Mouse (Mus musculus) liver, embryonic 11.5 days (tissue): ENCODE results near the gene 3100002H09Rik. TPM values are rescaled to one million over a fixed set of nuclear protein-coding genes. Genes with fewer than 3 reads are reported as not detected.

Experiments
- ATAC-seq: fragments of 200-750 bp; cut with Nextera tagmentation; replicated peaks from 2 replicates; pipeline ENCODE4 v1.8.0; 2017; ENCODE audit warnings: moderate number of reproducible peaks, mild to moderate bottlenecking, moderate TSS enrichment, moderate library complexity; ENCODE audit not compliant: low FRiP score
- DNase-seq: peaks from one replicate; pipeline ENCODE4 v3.0.0-alpha.2; 2017; ENCODE audit warnings: low spot score
- H3K27ac ChIP-seq: fragments of 300-500 bp; sonication (generic); 2 replicates; pipeline ENCODE4 v1.5.1; 2014; ENCODE audit warnings: mild to moderate bottlenecking, low read depth, low read length, control low read depth
- H3K27me3 ChIP-seq: fragments of 300-500 bp; sonication (generic); replicated peaks from 2 replicates; pipeline ENCODE4 v1.6.1; 2014; ENCODE audit warnings: low read length, mixed read lengths; ENCODE audit not compliant: control insufficient read depth, insufficient read depth
- H3K36me3 ChIP-seq: fragments of 300-500 bp; sonication (generic); 2 replicates; pipeline ENCODE4 v1.6.1; 2014; ENCODE audit warnings: mild to moderate bottlenecking, low read length, moderate library complexity, mixed read lengths; ENCODE audit not compliant: control insufficient read depth, insufficient read depth
- H3K4me1 ChIP-seq: fragments of 300-500 bp; sonication (generic); replicated peaks from 2 replicates; pipeline ENCODE4 v1.6.1; 2014; ENCODE audit warnings: low read length, mixed read lengths; ENCODE audit not compliant: control insufficient read depth, insufficient read depth
- H3K4me2 ChIP-seq: fragments of 300-500 bp; sonication (generic); 2 replicates; pipeline ENCODE4 v1.6.1; 2014; ENCODE audit warnings: mild to moderate bottlenecking, control low read depth, moderate library complexity
- H3K4me3 ChIP-seq: fragments of 300-500 bp; sonication (generic); 2 replicates; pipeline ENCODE4 v1.5.1; 2014; ENCODE audit warnings: low read depth, low read length, control low read depth
- H3K9ac ChIP-seq: fragments of 300-500 bp; sonication (generic); 2 replicates; pipeline ENCODE4 v1.6.1; 2014; ENCODE audit warnings: low read depth, low read length, control low read depth
- H3K9me3 ChIP-seq: fragments of 300-500 bp; sonication (generic); 2 replicates; pipeline ENCODE4 v1.6.1; 2016; ENCODE audit warnings: low read length, inconsistent platforms, mixed read lengths; ENCODE audit not compliant: control insufficient read depth
- WGBS: fragments of 180-500 bp; shearing (Covaris S2); extraction: QIAGEN DNeasy Blood & Tissue Kit; methylation state at CpG from one replicate; pipeline ENCODE4 v1.1.7; 2014; 5-methylcytosine and 5-hydroxymethylcytosine counted together
- polyA plus RNA-seq: library from polyadenylated mRNA; unstranded; fragments of >200 nt; fragmentation: Nextera tagmentation; extraction: Ambion mirVana; gene quantifications from 2 replicates; pipeline ENCODE4 v1.2.1, GENCODE M21; 2014

3100002H09Rik gene
- polyA plus RNA-seq, 1 experiment from 2014 or later, result not detected

- DNase-seq (no peak), ATAC-seq (no peak)
- no peaks in the 10 kb centered on the region for H3K36me3 ChIP-seq
- no peaks in the 10 kb centered on the region for H3K4me1 ChIP-seq
- no peak overlapping the region for H3K27ac ChIP-seq
- no peak overlapping the region for H3K4me3 ChIP-seq
- no peaks in the 10 kb centered on the region for H3K27me3 ChIP-seq
- no peak overlapping the region for H3K4me2 ChIP-seq
- H3K9me3 ChIP-seq, result no peaks in the 10 kb centered on the region
- H3K9ac ChIP-seq, result no peak overlapping the region
- WGBS, result 82% methylated on average over 5 of the region's 5 CpGs
These were observed 12.0 kb upstream of the 3100002H09Rik start for GRCm38 (mm10) chr4:124622566-124622965.

DNA sequence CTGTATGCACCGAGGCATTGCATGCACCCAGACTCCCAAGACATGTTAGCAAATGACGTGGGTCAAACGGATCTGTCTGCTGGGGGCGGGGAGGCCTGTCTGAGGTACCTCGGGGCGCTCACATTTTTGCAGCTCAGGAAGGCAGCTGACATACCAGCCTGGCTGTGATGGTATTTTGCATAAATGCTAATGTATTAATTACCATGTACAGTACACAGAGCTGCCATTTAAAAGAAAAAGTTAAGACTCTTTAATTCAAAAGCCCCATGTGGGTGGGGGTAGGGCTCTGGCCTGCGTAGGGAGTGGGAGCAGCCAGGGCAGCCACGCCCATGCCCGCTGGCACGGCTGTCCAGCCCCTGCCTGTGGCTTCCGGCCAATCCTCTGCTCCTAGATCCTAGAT lies 10.8 kb upstream of the 3100002H09Rik start:
- Histone ChIP-seq H3K9ac (no peak overlapping the region), H3K27me3 (peaks cover 4% of the 10 kb centered on the region; the same call in 1 of the 2 replicates), H3K36me3 (no peaks in the 10 kb centered on the region), H3K9me3 (no peaks in the 10 kb centered on the region), H3K4me2 (no peak overlapping the region), H3K4me1 (no peaks in the 10 kb centered on the region), H3K27ac (no peak overlapping the region), H3K4me3 (no peak overlapping the region)
- ATAC-seq (no peak), DNase-seq (no peak)
- 68% methylated on average over 11 of the region's 11 CpGs for WGBS

DNA sequence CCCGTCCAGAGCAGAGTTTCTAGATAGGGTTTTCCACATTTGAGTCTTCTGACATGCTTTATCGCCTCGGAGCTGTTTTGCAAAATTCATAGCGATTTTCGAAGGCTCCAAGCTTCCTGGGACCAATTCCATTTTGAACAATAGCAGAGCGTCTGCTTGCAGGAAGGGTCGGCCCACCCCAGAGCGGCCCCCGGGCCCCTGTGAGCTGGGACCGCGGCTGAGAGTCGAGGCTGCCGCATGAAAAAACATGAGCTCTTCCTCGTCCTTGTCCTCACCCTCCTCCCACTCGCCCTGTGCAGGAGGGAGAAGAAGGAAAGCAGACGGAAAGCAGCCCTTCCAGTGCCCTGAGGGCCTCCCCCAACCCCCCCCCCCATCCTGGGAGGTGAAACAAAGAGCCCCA lies 8.0 kb upstream of the 3100002H09Rik start:
- no peak overlapping the region for H3K9ac ChIP-seq
- H3K4me1 ChIP-seq, result no peaks in the 10 kb centered on the region
- 14% methylated on average over 16 of the region's 16 CpGs for WGBS
- H3K27me3 ChIP-seq, result peaks cover 12% of the 10 kb centered on the region
- H3K4me2 ChIP-seq, result no peak overlapping the region; the same call in 1 of the 2 replicates
- ATAC-seq, result no peak
- H3K9me3 ChIP-seq, result no peaks in the 10 kb centered on the region
- no peak overlapping the region for H3K4me3 ChIP-seq
- DNase-seq, result no peak
- no peak overlapping the region for H3K27ac ChIP-seq
- H3K36me3 ChIP-seq, result no peaks in the 10 kb centered on the region

DNA sequence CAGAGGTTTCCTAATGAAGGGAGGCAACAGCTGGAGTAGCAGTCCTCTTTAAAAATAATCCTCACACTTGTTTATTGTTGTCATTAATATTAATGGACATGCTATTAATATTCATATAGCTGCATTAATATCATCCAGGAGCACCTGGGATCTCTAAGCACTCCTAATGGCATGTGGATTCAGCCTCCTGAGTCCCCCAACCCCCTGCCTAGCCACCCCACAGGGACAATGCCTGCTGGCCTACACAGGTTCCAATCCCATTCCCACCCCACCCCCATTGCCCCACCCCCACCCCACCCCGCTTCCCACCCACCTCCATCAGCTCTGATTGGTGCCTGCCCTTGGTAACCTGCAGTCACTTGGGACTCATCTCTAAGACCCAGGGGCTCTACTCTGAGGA lies 6.0 kb upstream of the 3100002H09Rik start:
- 50% methylated on average over 1 of the region's 1 CpGs for WGBS
- H3K4me3 ChIP-seq, result no peak overlapping the region
- DNase-seq (no peak), ATAC-seq (no peak)
- no peaks in the 10 kb centered on the region for H3K36me3 ChIP-seq
- H3K27ac ChIP-seq, result no peak overlapping the region
- no peaks in the 10 kb centered on the region for H3K9me3 ChIP-seq
- peaks cover 14% of the 10 kb centered on the region for H3K27me3 ChIP-seq
- no peaks in the 10 kb centered on the region for H3K4me1 ChIP-seq
- H3K4me2 ChIP-seq, result no peak overlapping the region
- H3K9ac ChIP-seq, result no peak overlapping the region

DNA sequence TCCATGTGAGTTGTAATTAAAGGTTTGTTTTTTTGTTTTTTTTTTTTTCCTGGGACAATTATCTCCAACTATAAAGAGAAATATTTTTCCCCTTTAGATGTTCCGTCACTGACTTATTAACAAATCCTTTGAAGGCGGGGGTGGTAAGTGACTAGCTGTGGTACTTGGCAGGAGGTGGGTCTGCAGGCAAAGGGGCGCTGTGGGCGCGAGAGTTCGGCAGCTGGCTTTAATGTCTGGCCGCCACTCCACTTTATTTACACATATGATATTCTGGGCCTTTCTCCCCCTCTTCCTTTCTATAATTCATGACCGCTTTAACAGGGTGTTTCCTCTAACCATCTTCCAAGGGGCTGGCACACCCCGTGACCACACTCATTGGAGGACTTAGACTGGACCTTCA lies 5.4 kb upstream of the 3100002H09Rik start:
- Histone ChIP-seq H3K27ac (no peak overlapping the region), H3K9ac (no peak overlapping the region), H3K4me3 (no peak overlapping the region), H3K27me3 (peaks cover 14% of the 10 kb centered on the region), H3K9me3 (no peaks in the 10 kb centered on the region), H3K4me1 (no peaks in the 10 kb centered on the region), H3K36me3 (no peaks in the 10 kb centered on the region), H3K4me2 (no peak overlapping the region)
- DNase-seq, result no peak
- ATAC-seq, result no peak
- WGBS, result 73% methylated on average over 9 of the region's 9 CpGs

DNA sequence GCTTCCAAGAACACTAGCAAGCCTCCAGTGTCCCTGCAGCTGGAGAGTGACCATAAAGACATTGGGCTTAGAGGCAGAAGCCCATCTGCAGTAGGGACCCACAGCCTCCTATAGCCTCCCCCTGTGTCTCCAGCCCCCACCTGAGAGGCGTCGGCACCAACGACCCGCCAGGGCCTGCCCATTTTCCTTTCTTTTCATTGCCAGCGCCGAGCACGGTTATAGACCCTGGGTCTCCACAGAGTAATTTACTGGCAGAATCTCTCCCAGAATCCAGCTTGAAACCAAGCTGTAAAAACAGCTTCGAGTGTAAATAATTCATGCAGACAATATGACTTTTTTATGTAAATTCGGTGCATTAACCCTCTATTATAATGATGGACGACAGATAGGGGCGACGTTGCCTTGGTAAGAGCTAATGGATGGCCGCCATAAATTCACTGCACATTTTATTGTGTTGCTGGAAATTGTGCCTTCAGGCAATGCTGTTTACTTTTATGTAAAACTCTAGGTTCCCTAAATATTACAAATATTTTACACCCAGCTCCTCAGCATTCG lies 4.9 kb upstream of the 3100002H09Rik start:
- no peak for ATAC-seq
- Histone ChIP-seq H3K4me1 (no peaks in the 10 kb centered on the region), H3K4me3 (no peak overlapping the region), H3K27ac (no peak overlapping the region), H3K36me3 (no peaks in the 10 kb centered on the region), H3K9ac (no peak overlapping the region), H3K27me3 (peaks cover 14% of the 10 kb centered on the region), H3K4me2 (no peak overlapping the region), H3K9me3 (no peaks in the 10 kb centered on the region)
- 64% methylated on average over 14 of the region's 14 CpGs for WGBS
- no peak for DNase-seq

DNA sequence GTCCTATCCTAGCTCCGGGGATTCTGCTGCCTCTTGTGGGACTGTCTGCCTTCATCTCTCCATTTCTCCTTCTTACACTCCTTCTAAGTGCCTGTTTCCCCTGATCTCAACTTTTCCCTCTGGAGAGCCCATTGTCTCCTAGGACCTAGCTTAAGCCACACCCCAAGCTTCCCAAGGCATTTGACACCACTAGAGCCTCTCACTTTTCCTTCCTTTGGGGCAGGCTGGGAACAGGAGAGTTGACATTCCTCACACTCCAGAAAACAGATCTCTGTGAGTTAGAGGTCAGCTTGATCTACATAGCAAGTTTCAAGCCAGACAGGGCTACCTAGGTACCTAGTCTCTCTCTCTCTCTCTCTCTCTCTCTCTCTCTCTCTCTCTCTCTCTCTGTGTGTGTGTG lies 3.6 kb upstream of the 3100002H09Rik start:
- no peak overlapping the region for H3K27ac ChIP-seq
- DNase-seq, result no peak
- no peak overlapping the region for H3K4me3 ChIP-seq
- no peaks in the 10 kb centered on the region for H3K36me3 ChIP-seq
- no peaks in the 10 kb centered on the region for H3K9me3 ChIP-seq
- 0% methylated on average over 1 of the region's 1 CpGs for WGBS
- H3K4me1 ChIP-seq, result no peaks in the 10 kb centered on the region
- no peak for ATAC-seq
- no peak overlapping the region for H3K9ac ChIP-seq
- peaks cover 14% of the 10 kb centered on the region for H3K27me3 ChIP-seq
- H3K4me2 ChIP-seq, result no peak overlapping the region

DNA sequence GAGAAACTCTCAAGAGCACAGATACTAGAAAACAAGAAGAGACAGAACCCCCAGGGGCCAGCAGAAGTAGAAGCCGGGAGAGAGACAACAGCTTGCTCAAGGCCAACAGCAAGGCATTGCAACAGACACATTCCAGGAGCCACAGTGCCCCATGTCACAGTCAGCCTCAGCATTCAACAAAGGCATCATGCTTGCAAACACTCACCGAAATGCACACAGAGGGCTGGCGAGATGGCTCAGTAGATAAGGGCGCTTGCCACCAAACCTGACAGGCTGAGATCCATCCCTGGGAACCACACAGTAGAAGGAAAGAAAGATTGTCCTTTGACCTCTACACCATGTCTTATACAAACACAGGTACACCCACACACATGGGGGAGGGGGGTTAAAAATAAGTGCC lies 1.2 kb upstream of the 3100002H09Rik start:
- no peak for ATAC-seq
- Histone ChIP-seq H3K9ac (no peak overlapping the region), H3K27ac (no peak overlapping the region), H3K36me3 (no peaks in the 10 kb centered on the region), H3K4me1 (peaks cover 10% of the 10 kb centered on the region), H3K9me3 (no peaks in the 10 kb centered on the region), H3K4me2 (no peak overlapping the region), H3K4me3 (no peak overlapping the region), H3K27me3 (peaks cover 9% of the 10 kb centered on the region)
- DNase-seq, result no peak
- WGBS, result 52% methylated on average over 4 of the region's 4 CpGs

GRCm38 (mm10) chr4:124610066-124610465 lies 537 bp downstream of the 3100002H09Rik start:
- Histone ChIP-seq H3K36me3 (no peaks in the 10 kb centered on the region), H3K4me3 (no peak overlapping the region), H3K27ac (no peak overlapping the region), H3K9ac (no peak overlapping the region), H3K27me3 (peaks cover 6% of the 10 kb centered on the region), H3K4me1 (peaks cover 23% of the 10 kb centered on the region), H3K9me3 (no peaks in the 10 kb centered on the region), H3K4me2 (no peak overlapping the region)
- ATAC-seq (no peak), DNase-seq (no peak)
- 64% methylated on average over 2 of the region's 2 CpGs for WGBS
